Mouse (Mus musculus): ENCODE measurements around the gene Rab11b. TPM values are rescaled to one million over a fixed set of nuclear protein-coding genes. Genes with fewer than 3 reads are reported as not detected.

Gene Rab11b
- polyA plus RNA-seq, 1 experiment from 2014 or later, result 278 TPM

DNA sequence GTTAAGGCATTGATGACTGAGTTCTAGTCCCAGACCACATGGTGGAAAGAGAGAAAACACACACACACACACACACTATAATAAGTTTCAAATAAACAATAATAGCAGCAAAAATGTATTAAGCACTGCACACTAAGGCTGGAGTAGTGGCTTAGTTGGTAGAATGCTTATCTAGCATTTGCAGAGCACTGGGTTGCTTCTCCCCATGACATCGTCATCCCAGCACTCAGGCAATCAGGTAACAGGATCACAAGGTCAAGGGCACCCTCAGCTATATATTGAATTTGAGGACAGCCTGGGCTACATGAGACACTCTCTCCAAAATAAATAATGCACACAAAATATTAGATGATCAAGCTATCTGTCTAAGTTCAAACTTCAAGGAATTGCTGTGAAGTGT lies 45.6 kb downstream of the Rab11b start:
- Histone ChIP-seq H3K9me3 (ENCODE audit: low read depth, low read length) (no peaks in the 10 kb centered on the region), H3K4me2 (peak overlapping the region; percentile 7; the same call in 1 of the 2 replicates), H3K4me3 (ENCODE audit: low read depth, low read length) (no peak overlapping the region), H3K36me3 (ENCODE audit: insufficient read depth) (no peaks in the 10 kb centered on the region), H3K27me3 (ENCODE audit: insufficient read depth, low read length) (no peaks in the 10 kb centered on the region), H3K4me1 (ENCODE audit: insufficient read depth) (no peaks in the 10 kb centered on the region), H3K27ac (ENCODE audit: low read depth) (no peak overlapping the region), H3K9ac (no peak overlapping the region)
- no peak for DNase-seq
- no peak for ATAC-seq (ENCODE audit: insufficient read depth)
- WGBS, result 76% methylated on average over 1 of the region's 1 CpGs
- no peak for TF ChIP-seq CTCF (IDR thresholded peaks at IDR 0.05; ENCODE audit: low read depth)

DNA sequence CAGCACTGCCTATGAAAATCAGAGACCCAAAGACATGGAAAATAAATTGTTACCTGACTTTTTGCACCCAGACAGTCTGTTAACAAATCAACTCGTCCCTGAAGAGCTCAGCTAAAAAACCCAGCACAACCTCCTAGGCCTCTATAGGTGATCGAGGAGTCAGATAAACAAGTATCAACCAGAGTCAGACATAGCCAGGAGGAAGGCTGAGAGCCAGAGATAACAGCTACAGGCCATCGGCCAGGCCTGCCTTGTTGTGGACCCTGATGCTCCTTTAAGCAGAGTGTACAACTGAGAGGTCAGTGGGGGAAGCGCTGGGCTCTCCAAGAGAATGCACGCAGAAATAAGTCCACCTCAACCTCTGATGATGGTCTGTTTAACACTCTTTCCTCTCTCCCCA lies 47.1 kb downstream of the Rab11b start:
- Histone ChIP-seq H3K4me3 (ENCODE audit: low read depth, low read length) (no peak overlapping the region; the same call in 1 of the 2 replicates), H3K36me3 (ENCODE audit: insufficient read depth) (0 out of 2 replicates have a peak, but pooled peaks cover 11% of the 10 kb centered on the region), H3K9me3 (ENCODE audit: low read depth, low read length) (no peaks in the 10 kb centered on the region), H3K4me2 (peak overlapping the region; percentile 33; the same call in 1 of the 2 replicates), H3K4me1 (ENCODE audit: insufficient read depth) (no peaks in the 10 kb centered on the region), H3K27ac (ENCODE audit: low read depth) (no peak overlapping the region; the same call in 1 of the 2 replicates), H3K27me3 (ENCODE audit: insufficient read depth, low read length) (no peaks in the 10 kb centered on the region), H3K9ac (no peak overlapping the region)
- WGBS, result 65% methylated on average over 5 of the region's 5 CpGs
- DNase-seq (no peak), ATAC-seq (ENCODE audit: insufficient read depth) (no peak)
- no peak for TF ChIP-seq CTCF (IDR thresholded peaks at IDR 0.05; ENCODE audit: low read depth)

DNA sequence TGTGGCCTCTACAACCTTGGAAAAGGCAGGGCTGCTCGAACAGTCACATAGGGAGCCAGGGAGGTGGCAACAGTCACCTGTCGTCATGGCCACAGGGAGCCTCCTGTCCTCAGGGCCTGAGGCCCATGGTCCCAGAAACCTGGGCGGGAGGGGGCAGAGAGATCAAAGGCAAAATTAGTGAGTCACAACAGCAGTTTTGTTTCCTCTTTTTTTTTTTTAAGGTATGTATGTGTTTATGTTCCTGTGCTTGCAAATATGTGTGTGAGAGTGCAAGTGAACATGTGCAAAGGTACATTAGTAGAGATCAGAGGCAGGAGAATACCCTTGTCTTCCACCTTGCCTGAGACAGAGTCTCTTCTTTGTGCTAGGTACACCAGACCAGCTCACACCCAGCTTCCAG lies 50.5 kb downstream of the Rab11b start:
- no peak for DNase-seq
- no peaks in the 10 kb centered on the region for H3K4me1 ChIP-seq (ENCODE audit: insufficient read depth)
- no peak overlapping the region for H3K27ac ChIP-seq (ENCODE audit: low read depth)
- peaks cover 23% of the 10 kb centered on the region; the same call in 1 of the 2 replicates for H3K36me3 ChIP-seq (ENCODE audit: insufficient read depth)
- 77% methylated on average over 3 of the region's 3 CpGs for WGBS
- H3K4me3 ChIP-seq (ENCODE audit: low read depth, low read length), result no peak overlapping the region
- no peak for ATAC-seq (ENCODE audit: insufficient read depth)
- H3K27me3 ChIP-seq (ENCODE audit: insufficient read depth, low read length), result no peaks in the 10 kb centered on the region
- TF ChIP-seq CTCF (IDR thresholded peaks at IDR 0.05; ENCODE audit: low read depth), result no peak
- no peak overlapping the region for H3K9ac ChIP-seq
- H3K9me3 ChIP-seq (ENCODE audit: low read depth, low read length), result no peaks in the 10 kb centered on the region
- no peak overlapping the region for H3K4me2 ChIP-seq

DNA sequence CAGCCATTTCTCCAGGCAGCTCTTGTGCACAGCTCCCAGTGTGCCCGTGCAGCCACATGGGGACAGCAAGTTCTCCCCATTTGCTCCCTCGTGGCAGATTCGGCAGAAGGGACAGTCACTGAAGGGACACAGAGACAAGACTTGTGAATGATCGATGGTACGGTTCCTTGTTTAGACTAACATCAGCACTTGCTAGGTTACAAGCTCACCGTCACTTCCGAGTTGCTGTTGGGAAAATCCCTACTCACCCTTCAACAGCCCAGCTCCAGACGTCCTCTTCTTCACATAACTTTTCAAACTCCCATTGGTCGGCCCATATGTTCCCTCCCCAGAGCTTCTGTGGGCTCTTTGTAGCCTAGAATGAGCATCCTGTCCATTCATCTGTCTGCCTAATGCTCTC lies 57.2 kb downstream of the Rab11b start:
- Histone ChIP-seq H3K9me3 (ENCODE audit: low read depth, low read length) (no peaks in the 10 kb centered on the region), H3K27me3 (ENCODE audit: insufficient read depth, low read length) (no peaks in the 10 kb centered on the region), H3K9ac (no peak overlapping the region), H3K4me2 (no peak overlapping the region), H3K4me3 (ENCODE audit: low read depth, low read length) (no peak overlapping the region), H3K36me3 (ENCODE audit: insufficient read depth) (peaks cover 16% of the 10 kb centered on the region; the same call in 1 of the 2 replicates), H3K27ac (ENCODE audit: low read depth) (no peak overlapping the region), H3K4me1 (ENCODE audit: insufficient read depth) (no peaks in the 10 kb centered on the region)
- WGBS, result 85% methylated on average over 9 of the region's 9 CpGs
- no peak for DNase-seq
- no peak for TF ChIP-seq CTCF (IDR thresholded peaks at IDR 0.05; ENCODE audit: low read depth)
- no peak for ATAC-seq (ENCODE audit: insufficient read depth)

DNA sequence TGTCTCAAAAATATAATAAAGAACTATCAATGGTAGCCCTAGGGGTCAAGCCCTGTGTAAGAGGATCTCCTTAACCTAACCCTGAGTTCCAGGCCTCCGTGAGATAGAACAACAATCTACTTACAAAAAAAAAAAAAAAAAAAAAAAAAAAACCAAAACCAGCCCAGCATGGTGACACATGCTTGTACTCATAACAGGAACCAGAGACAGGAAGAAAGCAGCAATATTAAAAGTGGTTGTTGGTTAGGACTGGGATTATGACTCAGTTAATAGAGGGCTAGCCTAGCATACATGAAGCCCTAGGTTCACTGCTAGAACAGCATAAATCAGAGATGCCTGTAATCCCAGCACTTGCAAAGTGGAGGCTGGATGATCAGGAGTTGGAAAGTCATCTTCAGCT lies 58.2 kb downstream of the Rab11b start:
- no peak overlapping the region for H3K4me3 ChIP-seq (ENCODE audit: low read depth, low read length)
- DNase-seq (no peak), ATAC-seq (ENCODE audit: insufficient read depth) (no peak)
- TF ChIP-seq CTCF (IDR thresholded peaks at IDR 0.05; ENCODE audit: low read depth), result no peak
- H3K27me3 ChIP-seq (ENCODE audit: insufficient read depth, low read length), result no peaks in the 10 kb centered on the region
- no peaks in the 10 kb centered on the region for H3K4me1 ChIP-seq (ENCODE audit: insufficient read depth)
- H3K27ac ChIP-seq (ENCODE audit: low read depth), result no peak overlapping the region
- WGBS, result 62% methylated on average over 1 of the region's 1 CpGs
- H3K9ac ChIP-seq, result no peak overlapping the region
- H3K36me3 ChIP-seq (ENCODE audit: insufficient read depth), result peaks cover 11% of the 10 kb centered on the region; the same call in 1 of the 2 replicates
- no peaks in the 10 kb centered on the region for H3K9me3 ChIP-seq (ENCODE audit: low read depth, low read length)
- no peak overlapping the region for H3K4me2 ChIP-seq

DNA sequence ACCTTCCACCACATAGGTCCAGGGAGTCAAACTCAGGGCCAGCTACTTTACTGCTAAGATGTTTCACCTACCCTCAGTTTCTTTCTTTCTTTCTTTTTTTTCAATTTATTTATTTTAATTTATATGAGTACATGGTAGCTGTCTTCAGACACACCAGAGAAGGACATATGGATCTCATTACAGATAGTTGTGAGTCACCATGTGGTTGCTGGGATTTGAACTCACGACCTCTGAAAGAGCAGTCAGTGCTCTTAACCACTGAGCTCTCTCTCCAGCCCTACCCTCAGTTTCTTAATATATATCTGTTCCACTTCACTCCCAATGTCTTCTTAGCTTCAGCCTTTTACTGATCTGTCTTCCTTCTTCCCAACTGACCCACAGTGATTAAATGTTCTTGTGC lies 64.9 kb downstream of the Rab11b start:
- H3K9ac ChIP-seq, result no peak overlapping the region
- no peak overlapping the region for H3K4me2 ChIP-seq
- H3K27me3 ChIP-seq (ENCODE audit: insufficient read depth, low read length), result no peaks in the 10 kb centered on the region
- H3K9me3 ChIP-seq (ENCODE audit: low read depth, low read length), result no peaks in the 10 kb centered on the region
- peaks cover 20% of the 10 kb centered on the region; the same call in 1 of the 2 replicates for H3K36me3 ChIP-seq (ENCODE audit: insufficient read depth)
- no peaks in the 10 kb centered on the region for H3K4me1 ChIP-seq (ENCODE audit: insufficient read depth)
- H3K27ac ChIP-seq (ENCODE audit: low read depth), result no peak overlapping the region
- no peak for ATAC-seq (ENCODE audit: insufficient read depth)
- no peak for TF ChIP-seq CTCF (IDR thresholded peaks at IDR 0.05; ENCODE audit: low read depth)
- H3K4me3 ChIP-seq (ENCODE audit: low read depth, low read length), result no peak overlapping the region
- 67% methylated on average over 1 of the region's 1 CpGs for WGBS
- no peak for DNase-seq

Other genes with a start within 250 kb of the Rab11b start
- gene Adamts10, start 236.3 kb downstream of the Rab11b start, polyA plus RNA-seq (2014; fragmentation: Nextera tagmentation; extraction: Ambion mirVana), result 117 and 126 TPM in 2 replicates
- 4.3 and 4.7 TPM in 2 replicates for gene Myo1f, start 204.8 kb downstream of the Rab11b start, polyA plus RNA-seq (2014; fragmentation: Nextera tagmentation; extraction: Ambion mirVana)
- gene Zfp414, start 131.4 kb downstream of the Rab11b start, polyA plus RNA-seq (2014; fragmentation: Nextera tagmentation; extraction: Ambion mirVana), result 68.6 and 74.0 TPM in 2 replicates
- gene Pram1, start 122.5 kb downstream of the Rab11b start, polyA plus RNA-seq (2014; fragmentation: Nextera tagmentation; extraction: Ambion mirVana), result 0.55 and 1.6 TPM in 2 replicates
- 407 and 411 TPM in 2 replicates for gene Hnrnpm, start 73.7 kb downstream of the Rab11b start, polyA plus RNA-seq (2014; fragmentation: Nextera tagmentation; extraction: Ambion mirVana)
- gene March2, start 41.9 kb downstream of the Rab11b start, polyA plus RNA-seq (2014; fragmentation: Nextera tagmentation; extraction: Ambion mirVana), result 45.3 and 46.4 TPM in 2 replicates
- 31.9 and 35.4 TPM in 2 replicates for gene Angptl4, start 21.3 kb upstream of the Rab11b start, polyA plus RNA-seq (2014; fragmentation: Nextera tagmentation; extraction: Ambion mirVana)
- gene Kank3, start 50.0 kb upstream of the Rab11b start, polyA plus RNA-seq (2014; fragmentation: Nextera tagmentation; extraction: Ambion mirVana), result 65.1 and 65.4 TPM in 2 replicates
- 1,180 and 1,276 TPM in 2 replicates for gene Rps28, start 64.0 kb upstream of the Rab11b start, polyA plus RNA-seq (2014; fragmentation: Nextera tagmentation; extraction: Ambion mirVana)
- 470 and 474 TPM in 2 replicates for gene Ndufa7, start 64.0 kb upstream of the Rab11b start, polyA plus RNA-seq (2014; fragmentation: Nextera tagmentation; extraction: Ambion mirVana)
- 71.1 and 76.3 TPM in 2 replicates for gene Cd320, start 82.6 kb upstream of the Rab11b start, polyA plus RNA-seq (2014; fragmentation: Nextera tagmentation; extraction: Ambion mirVana)
- not detected in 2 replicates for gene Gm7029, start 113.3 kb upstream of the Rab11b start, polyA plus RNA-seq (2014; fragmentation: Nextera tagmentation; extraction: Ambion mirVana)
- gene Kifc1, start 130.1 kb upstream of the Rab11b start, polyA plus RNA-seq (2014; fragmentation: Nextera tagmentation; extraction: Ambion mirVana), result 8.3 and 9.3 TPM in 2 replicates
- 0.32 TPM in 1 of 2 replicates, not detected in the other for gene Platr17, start 144.6 kb upstream of the Rab11b start, polyA plus RNA-seq (2014; fragmentation: Nextera tagmentation; extraction: Ambion mirVana)
- 39.3 and 47.1 TPM in 2 replicates for gene Daxx, start 148.9 kb upstream of the Rab11b start, polyA plus RNA-seq (2014; fragmentation: Nextera tagmentation; extraction: Ambion mirVana)
- 30.1 and 31.4 TPM in 2 replicates for gene Tapbp, start 155.4 kb upstream of the Rab11b start, polyA plus RNA-seq (2014; fragmentation: Nextera tagmentation; extraction: Ambion mirVana)
- 11.1 and 13.2 TPM in 2 replicates for gene Zbtb22, start 155.4 kb upstream of the Rab11b start, polyA plus RNA-seq (2014; fragmentation: Nextera tagmentation; extraction: Ambion mirVana)
- 38.2 and 49.1 TPM in 2 replicates for gene Rgl2, start 169.0 kb upstream of the Rab11b start, polyA plus RNA-seq (2014; fragmentation: Nextera tagmentation; extraction: Ambion mirVana)
- gene Pfdn6, start 179.8 kb upstream of the Rab11b start, polyA plus RNA-seq (2014; fragmentation: Nextera tagmentation; extraction: Ambion mirVana), result 142 and 145 TPM in 2 replicates
- gene Wdr46, start 180.1 kb upstream of the Rab11b start, polyA plus RNA-seq (2014; fragmentation: Nextera tagmentation; extraction: Ambion mirVana), result 29.5 and 37.2 TPM in 2 replicates
- 2.3 and 2.6 TPM in 2 replicates for gene B3galt4, start 191.0 kb upstream of the Rab11b start, polyA plus RNA-seq (2014; fragmentation: Nextera tagmentation; extraction: Ambion mirVana)
- 34.2 and 34.8 TPM in 2 replicates for gene Vps52, start 195.3 kb upstream of the Rab11b start, polyA plus RNA-seq (2014; fragmentation: Nextera tagmentation; extraction: Ambion mirVana)
- gene Rps18, start 195.5 kb upstream of the Rab11b start, polyA plus RNA-seq (2014; fragmentation: Nextera tagmentation; extraction: Ambion mirVana), result 2,038 and 2,085 TPM in 2 replicates
- 24.4 and 32.9 TPM in 2 replicates for gene H2-K1, start 239.8 kb upstream of the Rab11b start, polyA plus RNA-seq (2014; fragmentation: Nextera tagmentation; extraction: Ambion mirVana)